Mouse (Mus musculus) cortical plate, adult 2 months (tissue): Measurements from ENCODE around the gene Hist1h2ak.

Experiments
- CTCF ChIP-seq: fragments of 200-500 bp; IDR thresholded peaks from 2 replicates; pipeline ENCODE4 v1.5.1; 2011; ENCODE audit warnings: mild to moderate bottlenecking, control low read depth, low read length; ENCODE audit not compliant: insufficient read depth; ENCODE audit errors: extremely low read depth
- POLR2A ChIP-seq: fragments of 200-500 bp; IDR thresholded peaks from 2 replicates; pipeline ENCODE4 v1.6.1; 2011; ENCODE audit warnings: mild to moderate bottlenecking, low read length, control low read depth; ENCODE audit not compliant: insufficient read depth; ENCODE audit errors: extremely low read depth

DNA sequence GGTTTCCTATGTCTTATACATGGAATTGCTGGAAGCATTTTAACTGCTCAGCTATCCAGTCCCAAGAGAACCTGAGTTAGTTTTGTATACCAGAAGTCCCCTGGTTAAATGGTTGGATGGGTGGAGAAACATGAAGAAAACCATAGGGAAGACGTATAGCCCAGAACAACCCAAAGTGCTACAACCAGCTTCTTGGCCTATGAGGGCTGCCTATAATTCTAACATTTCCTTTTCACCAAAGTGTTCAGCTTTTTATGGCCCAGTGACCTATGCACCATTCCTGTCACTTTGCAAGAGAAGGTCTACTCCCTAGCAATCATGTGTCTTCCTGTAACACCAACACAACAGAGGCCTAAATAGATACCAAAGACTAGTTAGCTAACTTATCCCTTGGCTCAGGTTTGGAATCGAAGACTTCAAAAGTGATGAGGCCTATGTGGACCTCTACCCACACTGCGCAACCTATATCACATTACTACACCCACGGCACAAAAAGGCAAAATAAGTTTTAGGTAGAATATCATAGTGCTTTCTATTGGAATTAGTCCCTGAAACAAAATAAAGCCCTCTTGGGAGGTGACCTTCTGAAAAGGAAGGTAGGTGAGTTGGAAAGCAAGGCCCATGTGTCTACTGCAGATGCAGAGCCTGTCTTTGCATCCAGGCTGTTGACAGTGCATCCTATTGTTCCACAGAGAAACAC is 35.1 kb downstream of the Hist1h2ak start:
- no peak for TF ChIP-seq CTCF
- TF ChIP-seq POLR2A: no peak
